18 mouse cellular contexts compared by ENCODE assay signal in genomic region chr13:64420847-64421246, GRCm38 (mm10). TPM values are rescaled to one million over a fixed set of nuclear protein-coding genes. Genes with fewer than 3 reads are reported as not detected.
DNase-seq lines count a peak whose midpoint lies in the region; TF ChIP-seq lines count a peak whose summit lies in the region.
"Had no signal": no experiment of that assay in that cellular context is flagged by ENCODE, and none has a peak within 500 bp of the region (broad histone marks: within the 10 kb centered on the region; RNA-seq: fewer than 3 reads in every experiment).

No protein-coding gene starts in this region.

- no peaks in the 10 kb centered on the region for H3K36me3 ChIP-seq in ES-E14 (ENCODE audit: control insufficient read depth, insufficient read depth, low read length, poor library complexity, severe bottlenecking)
- H3K36me3 ChIP-seq: embryonic facial prominence, embryonic 10.5 days; embryonic facial prominence, embryonic 12.5 days; forebrain, embryonic 15.5 days had no signal

- no peaks in the 10 kb centered on the region for H3K9me3 ChIP-seq in ES-E14 (ENCODE audit: control insufficient read depth, insufficient read depth, low read depth, low read length)
- H3K9me3 ChIP-seq: embryonic facial prominence, embryonic 10.5 days; embryonic facial prominence, embryonic 12.5 days; forebrain, embryonic 13.5 days; forebrain, embryonic 15.5 days had no signal

- 0 out of 4 replicates have a peak, but pooled peaks cover 0 to 3% of the 10 kb centered on the region in 2 experiments for H3K4me1 ChIP-seq in ES-E14 (ENCODE audit: control insufficient read depth in 2 of 2, insufficient read depth in 2 of 2, low read length in 2 of 2, poor library complexity in 1 of 2)
- H3K4me1 ChIP-seq: embryonic facial prominence, embryonic 12.5 days; forebrain, embryonic 13.5 days; forebrain, embryonic 15.5 days had no signal

- in situ Hi-C loops in ES-E14 (cut with MboI; ENCODE audit: low sequenced_read_pairs in 2 of 2, unreplicated experiment in 2 of 2) = no loop called here

- no peak overlapping the region for H3K9ac ChIP-seq in ES-E14 (ENCODE audit: insufficient read depth, low read depth, low read length, poor library complexity, severe bottlenecking)
- H3K9ac ChIP-seq: embryonic facial prominence, embryonic 12.5 days; forebrain, embryonic 13.5 days; forebrain, embryonic 15.5 days; forebrain, postnatal 0 days had no signal

- no peak overlapping the region for H3K27ac ChIP-seq in ES-E14 (ENCODE audit: insufficient read depth, low read depth, low read length, poor library complexity, severe bottlenecking)
- H3K27ac ChIP-seq: embryonic facial prominence, embryonic 10.5 days; embryonic facial prominence, embryonic 12.5 days; forebrain, embryonic 13.5 days; forebrain, embryonic 15.5 days had no signal

- no peak overlapping the region for H3K4me3 ChIP-seq in ES-E14 (ENCODE audit: insufficient read depth in 1 of 2, low read depth in 1 of 2, low read length in 2 of 2, poor library complexity in 1 of 2, severe bottlenecking in 1 of 2)
- H3K4me3 ChIP-seq: embryonic facial prominence, embryonic 10.5 days; embryonic facial prominence, embryonic 12.5 days; forebrain, embryonic 13.5 days; forebrain, embryonic 15.5 days had no signal

- peak; percentile 38 for DNase-seq in thymus, postnatal 0 days (ENCODE audit: low spot score)
- no peak for DNase-seq in thymus, adult 18-20 months
- DNase-seq in ES-E14 (ENCODE audit: low read depth, low spot score) = no peak
- no peak for DNase-seq in kidney, postnatal 25 days
- DNase-seq in adrenal gland, adult 8-10 months = no peak
- DNase-seq: adrenal gland, postnatal 10 days; adrenal gland, postnatal 25 days; B cell, adult 2 months; cerebellum, adult 11 months; cerebellum, adult 18-20 months; cerebellum, adult 9-10 months; cerebellum, postnatal 10 days; cerebellum, postnatal 25 days; forebrain, postnatal 0 days had no signal

TF ChIP-seq in ES-E14, 5 proteins besides CTCF, POLR2A, EP300 and RAD21:
- TF ChIP-seq CHD2 (IDR thresholded peaks at IDR 0.05; ENCODE audit: low read depth, low read length) (no peak), MAFK (IDR thresholded peaks at IDR 0.05; ENCODE audit: insufficient read depth, low read depth, low read length) (peak; percentile 83)

RNA-seq across cellular contexts. Expression of gene Cdk20, which starts 11.3 kb away (rescaled TPM):
- polyA plus RNA-seq in thymus, postnatal 0 days (2015; fragmentation: Nextera tagmentation; extraction: Ambion mirVana) = 53.0 and 54.5 TPM in 2 replicates
- total RNA-seq in ES-E14 (2012; rRNA removed) = 6.0 and 6.1 TPM in 2 replicates
- 1 to 10 TPM; 3.3 to 5.1 (median 4.7) TPM for total RNA-seq in adrenal gland, adult 8-10 months (2022)

RNA-seq across cellular contexts. Expression of gene Ctsl, which starts 50.2 kb away (rescaled TPM):
- polyA plus RNA-seq in thymus, postnatal 0 days (2015; fragmentation: Nextera tagmentation; extraction: Ambion mirVana) = 2,169 and 2,296 TPM in 2 replicates
- total RNA-seq in ES-E14 (2012; rRNA removed) = 322 and 326 TPM in 2 replicates
- 100 to 1,000 TPM; 197 to 449 (median 314) TPM for total RNA-seq in adrenal gland, adult 8-10 months (2022)
